Mouse (Mus musculus) brown adipose tissue, adult 24 weeks (tissue): ENCODE results near the gene Spata20. TPM values are rescaled to one million over a fixed set of nuclear protein-coding genes. Genes with fewer than 3 reads are reported as not detected.

Experiments used
- H3K27ac ChIP-seq: fragments of 200-500 bp; replicated peaks from 2 replicates; pipeline ENCODE4 v1.5.1; 2012; ENCODE audit warnings: low read depth, mild to moderate bottlenecking, low read length
- H3K4me1 ChIP-seq: fragments of 200-500 bp; 2 replicates; pipeline ENCODE4 v1.6.1; 2012; ENCODE audit warnings: low read length, mixed read lengths; ENCODE audit not compliant: control insufficient read depth, insufficient read depth, insufficient read length
- H3K4me3 ChIP-seq: fragments of 200-500 bp; 2 replicates; pipeline ENCODE4 v1.5.1; 2012; ENCODE audit warnings: low read depth, mild to moderate bottlenecking, low read length, moderate library complexity; ENCODE audit not compliant: insufficient read depth
- polyA plus RNA-seq: library from polyadenylated mRNA; stranded (reverse); fragments of >200 nt; gene quantifications from 2 replicates; pipeline ENCODE4 v1.2.4, GENCODE M21; 2012; ENCODE audit not compliant: missing spikeins, insufficient read depth, insufficient read length

The Spata20 gene
- polyA plus RNA-seq, 1 experiment = not detected

DNA sequence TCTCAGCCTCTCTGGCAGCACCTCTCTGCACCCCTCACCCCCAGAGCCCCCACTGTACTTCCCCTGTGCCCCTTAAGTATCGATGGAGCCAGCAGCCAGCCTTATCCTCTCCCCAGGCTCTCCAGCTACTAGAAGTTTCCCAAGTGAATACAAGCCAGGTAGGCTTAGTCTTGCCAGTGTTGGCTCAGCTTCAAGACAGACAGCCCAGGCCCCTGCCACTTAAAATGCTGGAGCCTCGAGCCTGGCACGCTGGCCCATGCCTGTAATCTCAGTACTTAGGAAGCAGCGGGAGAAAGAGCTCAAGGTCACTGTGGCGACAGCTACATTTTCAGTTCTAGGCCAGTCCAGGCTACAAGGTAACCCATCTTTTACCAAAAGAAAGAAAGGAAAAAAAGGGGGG is 36.1 kb downstream of the Spata20 start:
- Histone ChIP-seq H3K4me1 (no peaks in the 10 kb centered on the region), H3K4me3 (no peak overlapping the region), H3K27ac (no peak overlapping the region)

DNA sequence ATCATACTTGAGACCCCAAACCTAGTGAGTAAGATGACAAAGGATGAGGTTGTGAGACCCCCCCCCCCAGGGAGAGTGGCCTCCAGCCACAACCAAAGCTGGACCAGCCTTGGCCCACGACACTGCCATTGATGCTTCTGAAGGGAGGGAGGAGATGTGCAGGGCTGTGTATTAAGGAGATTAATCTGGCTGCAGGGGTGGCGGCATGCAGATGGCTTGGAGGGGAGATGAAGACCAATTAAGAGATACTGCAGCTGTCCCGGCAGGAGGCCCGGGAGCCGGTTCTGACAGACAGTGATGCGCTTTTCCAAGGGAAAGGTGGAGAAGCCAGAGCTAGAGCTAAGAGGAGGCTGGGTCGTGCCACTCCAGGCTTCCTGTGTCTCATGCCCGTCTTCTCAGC is 36.7 kb downstream of the Spata20 start:
- no peaks in the 10 kb centered on the region for H3K4me1 ChIP-seq
- no peak overlapping the region for H3K4me3 ChIP-seq
- H3K27ac ChIP-seq = no peak overlapping the region

DNA sequence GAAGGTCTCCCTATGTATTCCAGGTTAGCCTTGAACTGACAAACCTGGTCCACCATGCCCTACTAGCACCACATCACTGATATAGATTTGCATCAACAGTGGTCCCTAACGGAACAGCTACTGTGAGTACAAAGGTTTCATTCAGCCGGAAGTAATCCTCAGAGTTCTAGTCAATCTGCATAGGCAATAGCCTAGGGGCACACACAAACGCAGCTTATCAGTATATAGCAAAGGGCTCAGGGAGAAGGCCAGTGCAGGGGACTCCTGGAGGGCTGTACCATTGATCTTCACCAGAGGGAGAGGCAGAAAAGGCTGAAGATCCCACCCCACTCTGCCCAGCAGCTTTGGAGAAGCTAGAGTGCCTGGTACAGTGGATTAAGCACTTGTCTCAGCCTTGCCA is 39.0 kb downstream of the Spata20 start:
- Histone ChIP-seq H3K27ac (no peak overlapping the region), H3K4me1 (no peaks in the 10 kb centered on the region), H3K4me3 (no peak overlapping the region)

DNA sequence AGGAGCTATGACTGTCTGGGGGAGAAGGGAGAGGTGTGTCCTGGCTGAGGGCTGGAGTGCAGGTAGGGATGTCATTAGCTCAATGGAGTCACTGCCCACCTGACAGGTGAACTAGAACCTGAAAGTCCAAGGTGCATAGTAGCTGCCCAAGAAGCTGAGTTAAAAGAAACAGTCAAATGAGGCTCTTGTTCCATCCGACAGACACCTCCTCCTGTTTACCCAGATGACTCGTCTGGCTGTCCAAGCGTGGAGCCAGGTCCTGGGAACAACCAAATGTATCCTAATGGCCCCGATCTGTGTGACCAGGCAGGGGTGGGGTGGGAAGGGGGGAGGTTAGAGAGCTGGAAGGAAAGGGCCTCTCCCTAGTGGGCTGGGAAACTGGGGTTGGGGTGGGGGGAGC is 40.7 kb downstream of the Spata20 start:
- H3K4me1 ChIP-seq = no peaks in the 10 kb centered on the region
- no peak overlapping the region for H3K4me3 ChIP-seq
- no peak overlapping the region for H3K27ac ChIP-seq

DNA sequence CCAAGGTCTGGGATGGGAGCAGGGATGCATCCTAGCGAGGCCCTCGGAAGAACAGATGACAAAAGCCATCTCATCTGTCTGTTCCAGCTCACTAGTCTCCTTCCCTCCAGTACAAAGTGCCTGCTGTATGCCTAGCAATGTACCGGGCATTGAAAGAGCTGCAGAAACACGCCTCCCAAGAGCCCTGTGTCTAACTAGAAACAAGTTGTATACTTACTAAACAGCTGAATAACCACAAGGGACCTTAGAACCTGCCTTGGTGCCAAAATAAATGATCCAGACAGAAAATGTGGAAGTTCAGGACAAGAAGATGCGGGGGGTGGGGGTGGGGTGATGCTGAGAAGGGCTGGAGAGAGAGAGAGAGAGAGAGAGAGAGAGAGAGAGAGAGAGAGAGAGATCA is 41.1 kb downstream of the Spata20 start:
- no peaks in the 10 kb centered on the region for H3K4me1 ChIP-seq
- no peak overlapping the region for H3K4me3 ChIP-seq
- no peak overlapping the region for H3K27ac ChIP-seq

DNA sequence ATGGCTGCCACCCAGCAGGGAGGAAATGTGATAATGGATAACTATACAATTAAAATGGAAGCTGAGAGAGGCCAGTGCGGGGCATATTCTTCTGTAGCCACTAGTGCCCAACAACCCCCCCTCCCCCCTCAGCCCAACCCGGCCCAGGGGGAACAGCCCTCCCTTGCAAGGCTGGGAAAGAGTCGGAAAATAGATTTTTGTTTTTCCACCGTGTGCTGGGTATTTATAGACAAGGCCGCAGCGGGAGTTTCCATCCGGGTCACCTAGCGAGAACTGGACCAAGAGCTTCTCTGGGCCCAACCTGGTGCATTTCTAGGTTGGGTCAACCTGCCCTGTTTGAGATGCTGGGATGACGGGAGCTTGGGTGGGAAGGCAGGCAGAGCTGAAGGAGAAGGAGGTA is 44.2 kb downstream of the Spata20 start:
- Histone ChIP-seq H3K4me3 (no peak overlapping the region), H3K27ac (no peak overlapping the region), H3K4me1 (no peaks in the 10 kb centered on the region)

DNA sequence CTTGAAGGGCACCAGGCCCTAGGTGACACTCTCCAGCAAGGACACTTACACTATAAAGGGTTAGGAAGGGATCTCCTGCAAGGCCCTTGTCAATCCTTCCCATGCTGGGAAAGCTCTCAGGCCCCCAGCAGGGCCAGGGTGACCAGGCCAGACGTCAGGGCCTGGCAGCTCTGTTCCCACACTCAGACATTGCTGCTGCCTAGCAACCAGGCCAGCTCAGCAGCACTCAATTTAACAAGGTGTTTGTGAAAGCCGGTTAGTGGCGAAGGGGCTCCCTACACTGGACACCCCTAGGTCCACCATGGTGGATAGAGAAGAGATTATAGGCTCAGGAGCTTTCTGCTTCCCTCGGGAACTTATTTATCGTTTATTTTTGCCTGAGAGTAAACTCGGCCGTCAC is 44.9 kb downstream of the Spata20 start:
- no peak overlapping the region for H3K4me3 ChIP-seq
- no peaks in the 10 kb centered on the region for H3K4me1 ChIP-seq
- H3K27ac ChIP-seq = no peak overlapping the region

DNA sequence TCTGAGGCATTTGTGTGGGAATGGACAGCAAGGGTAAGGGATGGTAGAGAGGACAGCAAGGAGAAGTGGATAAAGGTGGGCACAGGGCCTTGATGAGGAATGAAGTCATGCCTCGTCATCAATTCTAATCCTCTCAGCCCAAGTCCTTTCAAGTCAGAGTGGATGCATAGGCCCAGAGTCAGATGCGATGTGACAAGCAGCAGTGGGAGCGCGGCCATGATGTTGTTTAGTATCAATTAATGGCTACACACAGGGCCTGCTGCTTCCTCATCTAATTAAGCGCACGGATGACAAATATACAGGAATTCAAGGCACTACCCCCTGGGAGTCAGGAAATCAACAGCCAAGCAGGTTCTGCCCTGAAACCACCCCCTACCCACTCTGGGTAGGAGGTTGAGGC is 45.6 kb downstream of the Spata20 start:
- H3K4me3 ChIP-seq = no peak overlapping the region
- no peak overlapping the region for H3K27ac ChIP-seq
- H3K4me1 ChIP-seq = no peaks in the 10 kb centered on the region

DNA sequence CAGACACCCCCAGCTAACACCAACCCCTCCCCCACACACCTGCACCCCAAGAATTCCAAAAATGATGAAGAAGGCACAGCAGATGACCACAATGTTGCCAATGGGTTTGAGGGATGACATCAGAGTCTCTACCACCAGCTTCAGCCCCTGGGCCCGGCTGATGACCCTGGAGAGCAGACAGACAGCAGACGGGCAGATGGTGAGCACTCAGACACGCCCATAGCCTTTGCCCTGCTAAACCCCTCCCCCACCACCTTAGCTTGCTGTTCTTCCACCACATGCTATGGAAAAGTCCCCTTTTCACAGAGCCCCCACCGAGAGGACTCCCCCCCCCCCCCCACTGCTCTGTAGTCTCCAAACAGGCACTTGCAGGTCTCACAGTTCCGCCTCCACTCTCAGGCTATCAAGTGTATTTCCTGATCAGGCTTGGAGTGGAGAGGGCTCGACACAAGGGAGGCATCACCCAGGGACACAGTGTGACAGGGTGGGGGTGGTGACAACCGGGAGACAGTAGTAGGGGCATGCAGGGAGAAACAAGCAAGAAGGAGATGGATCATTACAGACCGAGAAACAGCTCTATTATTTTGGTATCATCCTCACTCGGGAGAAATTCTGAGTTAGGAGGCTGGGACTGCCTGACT is 56.8 kb downstream of the Spata20 start:
- no peak overlapping the region for H3K4me3 ChIP-seq
- H3K4me1 ChIP-seq = no peaks in the 10 kb centered on the region
- H3K27ac ChIP-seq = no peak overlapping the region

Other genes with a start within 250 kb of the Spata20 start
- 0.28 and 0.54 TPM in 2 replicates for gene Wfikkn2, start 240.2 kb downstream of the Spata20 start, polyA plus RNA-seq
- gene Gm21885, start 204.3 kb downstream of the Spata20 start, polyA plus RNA-seq = not detected in 2 replicates
- gene Luc7l3, start 164.2 kb downstream of the Spata20 start, polyA plus RNA-seq = 26.6 and 58.1 TPM in 2 replicates
- 160 and 214 TPM in 2 replicates for gene Ankrd40, start 158.2 kb downstream of the Spata20 start, polyA plus RNA-seq
- 0.50 and 1.7 TPM in 2 replicates for gene Abcc3, start 93.2 kb downstream of the Spata20 start, polyA plus RNA-seq
- 0.83 and 1.0 TPM in 2 replicates for gene Cacna1g, start 12.0 kb downstream of the Spata20 start, polyA plus RNA-seq
- not detected in 2 replicates for gene Epn3, start 13.8 kb upstream of the Spata20 start, polyA plus RNA-seq
- gene Mycbpap, start 35.6 kb upstream of the Spata20 start, polyA plus RNA-seq = not detected in 2 replicates
- 4.2 and 5.3 TPM in 2 replicates for gene Rsad1, start 63.1 kb upstream of the Spata20 start, polyA plus RNA-seq
- gene Chad, start 78.9 kb upstream of the Spata20 start, polyA plus RNA-seq = not detected in 2 replicates
- 70.3 and 94.2 TPM in 2 replicates for gene Acsf2, start 115.7 kb upstream of the Spata20 start, polyA plus RNA-seq
- gene Lrrc59, start 143.6 kb upstream of the Spata20 start, polyA plus RNA-seq = 60.1 and 63.6 TPM in 2 replicates
- gene Mrpl27, start 167.6 kb upstream of the Spata20 start, polyA plus RNA-seq = 138 and 145 TPM in 2 replicates
- gene Eme1, start 167.8 kb upstream of the Spata20 start, polyA plus RNA-seq = not detected in 2 replicates
- 5.6 and 8.2 TPM in 2 replicates for gene Xylt2, start 191.3 kb upstream of the Spata20 start, polyA plus RNA-seq
- not detected in 2 replicates for gene Gm11541, start 218.3 kb upstream of the Spata20 start, polyA plus RNA-seq